Mouse (Mus musculus) neural tube, embryonic 11.5 days (tissue): ENCODE results near the gene Iqck. TPM values are rescaled to one million over a fixed set of nuclear protein-coding genes. Genes with fewer than 3 reads are reported as not detected.

Experiments
- ATAC-seq: fragments of 200-750 bp; cut with Nextera tagmentation; 2 replicates; pipeline ENCODE4 v1.8.0; 2017; ENCODE audit warnings: moderate number of reproducible peaks, mild to moderate bottlenecking, moderate TSS enrichment, moderate library complexity; ENCODE audit not compliant: insufficient read depth, low FRiP score, low TSS enrichment
- DNase-seq: peaks from one replicate; pipeline ENCODE4 v3.0.0-alpha.2; 2015; ENCODE audit warnings: low spot score
- H3K27ac ChIP-seq: fragments of 300-500 bp; sonication (generic); 2 replicates; pipeline ENCODE4 v1.5.1; 2014; ENCODE audit warnings: low read depth, mild to moderate bottlenecking, low read length
- H3K27me3 ChIP-seq: fragments of 300-500 bp; sonication (generic); 2 replicates; pipeline ENCODE4 v1.6.1; 2014; ENCODE audit warnings: mild to moderate bottlenecking, low read length, mixed read lengths; ENCODE audit not compliant: control insufficient read depth, insufficient read depth
- H3K36me3 ChIP-seq: fragments of 300-500 bp; sonication (generic); 2 replicates; pipeline ENCODE4 v1.6.1; 2014; ENCODE audit warnings: mild to moderate bottlenecking, low read length, moderate library complexity, mixed read lengths; ENCODE audit not compliant: control insufficient read depth, insufficient read depth
- H3K4me1 ChIP-seq: fragments of 300-500 bp; sonication (generic); 2 replicates; pipeline ENCODE4 v1.6.1; 2014; ENCODE audit warnings: low read length, mixed read lengths; ENCODE audit not compliant: control insufficient read depth, insufficient read depth
- H3K4me2 ChIP-seq: fragments of 300-500 bp; sonication (generic); 2 replicates; pipeline ENCODE4 v1.6.1; 2014; ENCODE audit warnings: low read depth, mild to moderate bottlenecking, moderate library complexity
- H3K4me3 ChIP-seq: fragments of 300-500 bp; sonication (generic); 2 replicates; pipeline ENCODE4 v1.5.1; 2014; ENCODE audit warnings: low read depth, low read length
- H3K9ac ChIP-seq: fragments of 300-500 bp; sonication (generic); 2 replicates; pipeline ENCODE4 v1.6.1; 2014; ENCODE audit warnings: mild to moderate bottlenecking, low read length
- H3K9me3 ChIP-seq: fragments of 300-500 bp; sonication (generic); 2 replicates; pipeline ENCODE4 v1.6.1; 2016; ENCODE audit warnings: low read length; ENCODE audit not compliant: control insufficient read depth
- WGBS: fragments of 180-500 bp; shearing (Covaris S2); extraction: QIAGEN DNeasy Blood & Tissue Kit; methylation state at CpG from one replicate; pipeline ENCODE4 v1.1.7; 2014; 5-methylcytosine and 5-hydroxymethylcytosine counted together
- polyA plus RNA-seq: library from polyadenylated mRNA; unstranded; fragments of >200 nt; fragmentation: Nextera tagmentation; extraction: Ambion mirVana; gene quantifications from 2 replicates; pipeline ENCODE4 v1.2.1, GENCODE M21; 2014

The Iqck gene
- polyA plus RNA-seq, 1 experiment from 2014 or later, result 2.9 TPM

GRCm38 (mm10) chr7:118947241-118947640, 91.7 kb downstream of the Iqck start:
- Histone ChIP-seq H3K4me2 (no peak overlapping the region), H3K4me3 (no peak overlapping the region), H3K9me3 (no peaks in the 10 kb centered on the region), H3K27me3 (no peaks in the 10 kb centered on the region), H3K9ac (no peak overlapping the region), H3K36me3 (no peaks in the 10 kb centered on the region), H3K4me1 (peaks cover 3% of the 10 kb centered on the region; the same call in 1 of the 2 replicates), H3K27ac (no peak overlapping the region)
- WGBS, result 77% methylated on average over 3 of the region's 3 CpGs
- DNase-seq (no peak), ATAC-seq (no peak)

- Histone ChIP-seq H3K27ac (no peak overlapping the region), H3K4me2 (no peak overlapping the region), H3K9ac (no peak overlapping the region), H3K4me1 (no peaks in the 10 kb centered on the region), H3K36me3 (no peaks in the 10 kb centered on the region), H3K4me3 (no peak overlapping the region), H3K27me3 (no peaks in the 10 kb centered on the region), H3K9me3 (no peaks in the 10 kb centered on the region)
- 71% methylated on average over 2 of the region's 2 CpGs for whole genome bisulfite sequencing
- ATAC-seq (no peak), DNase-seq (no peak)
Observed at GRCm38 (mm10) chr7:118948677-118949282, 93.2 kb downstream of the Iqck start.

GRCm38 (mm10) chr7:118949749-118950148, 94.2 kb downstream of the Iqck start:
- no peak for DNase-seq
- 85% methylated on average over 7 of the region's 7 CpGs for WGBS
- H3K27ac ChIP-seq, result no peak overlapping the region

GRCm38 (mm10) chr7:118953626-118954282, 98.2 kb downstream of the Iqck start:
- no peak overlapping the region for H3K9ac ChIP-seq
- no peak for DNase-seq
- H3K36me3 ChIP-seq, result no peaks in the 10 kb centered on the region
- no peak overlapping the region for H3K4me3 ChIP-seq
- no peak overlapping the region for H3K27ac ChIP-seq
- H3K9me3 ChIP-seq, result no peaks in the 10 kb centered on the region
- H3K4me1 ChIP-seq, result no peaks in the 10 kb centered on the region
- no peak for ATAC-seq
- WGBS, result 67% methylated on average over 11 of the region's 11 CpGs
- H3K4me2 ChIP-seq, result no peak overlapping the region
- H3K27me3 ChIP-seq, result no peaks in the 10 kb centered on the region

More at GRCm38 (mm10) chr7:118949749-118950148, 94.2 kb downstream of the Iqck start:
- ATAC-seq, result no peak
- H3K9me3 ChIP-seq, result no peaks in the 10 kb centered on the region
- no peak overlapping the region for H3K4me2 ChIP-seq
- H3K4me1 ChIP-seq, result no peaks in the 10 kb centered on the region
- no peak overlapping the region for H3K4me3 ChIP-seq
- H3K36me3 ChIP-seq, result no peaks in the 10 kb centered on the region
- H3K9ac ChIP-seq, result no peak overlapping the region
- no peaks in the 10 kb centered on the region for H3K27me3 ChIP-seq

GRCm38 (mm10) chr7:118954968-118955367, 99.4 kb downstream of the Iqck start:
- H3K4me1 ChIP-seq, result no peaks in the 10 kb centered on the region
- H3K27me3 ChIP-seq, result no peaks in the 10 kb centered on the region
- WGBS, result 89% methylated on average over 1 of the region's 1 CpGs
- no peaks in the 10 kb centered on the region for H3K36me3 ChIP-seq
- DNase-seq, result no peak
- H3K9me3 ChIP-seq, result no peaks in the 10 kb centered on the region
- H3K4me3 ChIP-seq, result no peak overlapping the region
- no peak overlapping the region for H3K4me2 ChIP-seq
- no peak overlapping the region for H3K27ac ChIP-seq
- ATAC-seq, result no peak
- H3K9ac ChIP-seq, result no peak overlapping the region

- ATAC-seq (no peak), DNase-seq (no peak)
- Histone ChIP-seq H3K27me3 (no peaks in the 10 kb centered on the region), H3K9me3 (no peaks in the 10 kb centered on the region), H3K27ac (no peak overlapping the region), H3K4me1 (no peaks in the 10 kb centered on the region), H3K9ac (no peak overlapping the region), H3K4me2 (no peak overlapping the region), H3K36me3 (no peaks in the 10 kb centered on the region), H3K4me3 (no peak overlapping the region)
- 85% methylated on average over 4 of the region's 4 CpGs for WGBS
Observed at GRCm38 (mm10) chr7:118956616-118957246, 101.2 kb downstream of the Iqck start.

- WGBS, result 57% methylated on average over 7 of the region's 7 CpGs
- Histone ChIP-seq H3K27me3 (no peaks in the 10 kb centered on the region), H3K9me3 (no peaks in the 10 kb centered on the region), H3K36me3 (no peaks in the 10 kb centered on the region), H3K4me3 (no peak overlapping the region), H3K9ac (no peak overlapping the region), H3K4me2 (no peak overlapping the region), H3K4me1 (no peaks in the 10 kb centered on the region), H3K27ac (no peak overlapping the region)
- ATAC-seq, result no peak
- DNase-seq, result no peak
Observed at GRCm38 (mm10) chr7:118959209-118959608, 103.7 kb downstream of the Iqck start.

- no peak for DNase-seq
- Histone ChIP-seq H3K4me3 (no peak overlapping the region), H3K4me2 (no peak overlapping the region), H3K27me3 (no peaks in the 10 kb centered on the region), H3K9me3 (no peaks in the 10 kb centered on the region), H3K9ac (no peak overlapping the region), H3K27ac (no peak overlapping the region), H3K4me1 (no peaks in the 10 kb centered on the region), H3K36me3 (no peaks in the 10 kb centered on the region)
- no peak for ATAC-seq
- WGBS, result 6% methylated on average over 3 of the region's 3 CpGs
Observed at GRCm38 (mm10) chr7:118964777-118965176, 109.2 kb downstream of the Iqck start.

GRCm38 (mm10) chr7:118965198-118965597, 109.6 kb downstream of the Iqck start:
- Histone ChIP-seq H3K4me1 (no peaks in the 10 kb centered on the region), H3K4me2 (no peak overlapping the region), H3K27me3 (no peaks in the 10 kb centered on the region), H3K27ac (no peak overlapping the region), H3K9ac (no peak overlapping the region), H3K4me3 (no peak overlapping the region), H3K9me3 (no peaks in the 10 kb centered on the region), H3K36me3 (no peaks in the 10 kb centered on the region)
- DNase-seq (no peak), ATAC-seq (no peak)
- 36% methylated on average over 7 of the region's 7 CpGs for WGBS
